Mouse (Mus musculus) heart, embryonic 15.5 days (tissue): Measurements from ENCODE around the gene Ate1. TPM values are rescaled to one million over a fixed set of nuclear protein-coding genes. Genes with fewer than 3 reads are reported as not detected.
A peak's percentile ranks its signal among the peaks of the same experiment; 100 is the strongest.

ENCODE experiments used
- ATAC-seq: fragments of 200-750 bp; cut with Nextera tagmentation; replicated peaks from 2 replicates; pipeline ENCODE4 v1.8.0; 2017; ENCODE audit warnings: low read depth, moderate TSS enrichment; ENCODE audit not compliant: insufficient number of reproducible peaks, insufficient read depth, low FRiP score
- H3K27ac ChIP-seq: fragments of 300-500 bp; sonication (generic); 2 replicates; pipeline ENCODE4 v1.5.1; 2015; ENCODE audit warnings: mild to moderate bottlenecking, inconsistent platforms
- H3K27me3 ChIP-seq: fragments of 300-500 bp; sonication (generic); 2 replicates; pipeline ENCODE4 v1.6.1; 2015; ENCODE audit warnings: inconsistent platforms
- H3K36me3 ChIP-seq: fragments of 300-500 bp; sonication (generic); 2 replicates; pipeline ENCODE4 v1.6.1; 2015; ENCODE audit warnings: mild to moderate bottlenecking, inconsistent platforms
- H3K4me1 ChIP-seq: fragments of 300-500 bp; sonication (generic); replicated peaks from 2 replicates; pipeline ENCODE4 v1.6.1; 2015; ENCODE audit warnings: inconsistent platforms
- H3K4me2 ChIP-seq: fragments of 300-500 bp; sonication (generic); 2 replicates; pipeline ENCODE4 v1.6.1; 2015; ENCODE audit warnings: inconsistent platforms, mild to moderate bottlenecking, moderate library complexity
- H3K4me3 ChIP-seq: fragments of 300-500 bp; sonication (generic); 2 replicates; pipeline ENCODE4 v1.5.1; 2015; ENCODE audit warnings: mild to moderate bottlenecking, inconsistent platforms
- H3K9ac ChIP-seq: fragments of 300-500 bp; sonication (generic); 2 replicates; pipeline ENCODE4 v1.6.1; 2015; ENCODE audit warnings: mild to moderate bottlenecking, inconsistent platforms
- H3K9me3 ChIP-seq: fragments of 300-500 bp; sonication (generic); replicated peaks from 2 replicates; pipeline ENCODE4 v1.6.1; 2016; ENCODE audit warnings: inconsistent platforms
- WGBS: fragments of 180-500 bp; shearing (Covaris S2); methylation state at CpG from one replicate; pipeline ENCODE4 v1.1.7; 2015; ENCODE audit warnings: mixed read lengths; 5-methylcytosine and 5-hydroxymethylcytosine counted together
- polyA plus RNA-seq: library from polyadenylated mRNA; unstranded; fragments of >200 nt; fragmentation: Nextera tagmentation; extraction: Ambion mirVana; gene quantifications from 2 replicates; pipeline ENCODE4 v1.2.1, GENCODE M21; 2015

The Ate1 gene
- polyA plus RNA-seq, 1 experiment from 2014 or later: 63.7 TPM

GRCm38 (mm10) chr7:130473881-130474280 is 46.3 kb downstream of the Ate1 start:
- no peak overlapping the region for H3K27ac ChIP-seq
- WGBS: 82% methylated on average over 3 of the region's 3 CpGs
- no peaks in the 10 kb centered on the region for H3K9me3 ChIP-seq
- H3K4me2 ChIP-seq: no peak overlapping the region
- H3K9ac ChIP-seq: no peak overlapping the region
- no peaks in the 10 kb centered on the region for H3K27me3 ChIP-seq
- no peak for ATAC-seq
- no peaks in the 10 kb centered on the region for H3K4me1 ChIP-seq
- H3K4me3 ChIP-seq: no peak overlapping the region
- H3K36me3 ChIP-seq: peaks cover 3% of the 10 kb centered on the region; the same call in 1 of the 2 replicates

GRCm38 (mm10) chr7:130472683-130473082 is 47.5 kb downstream of the Ate1 start:
- WGBS: 81% methylated on average over 6 of the region's 6 CpGs
- Histone ChIP-seq H3K9ac (no peak overlapping the region), H3K4me3 (no peak overlapping the region), H3K4me1 (no peaks in the 10 kb centered on the region), H3K9me3 (no peaks in the 10 kb centered on the region), H3K36me3 (peaks cover 3% of the 10 kb centered on the region; the same call in 1 of the 2 replicates), H3K27me3 (no peaks in the 10 kb centered on the region), H3K27ac (no peak overlapping the region), H3K4me2 (no peak overlapping the region)
- no peak for ATAC-seq

- Histone ChIP-seq H3K4me1 (no peaks in the 10 kb centered on the region), H3K4me3 (no peak overlapping the region), H3K27ac (no peak overlapping the region), H3K9me3 (no peaks in the 10 kb centered on the region), H3K36me3 (peaks cover 3% of the 10 kb centered on the region; the same call in 1 of the 2 replicates), H3K9ac (no peak overlapping the region), H3K4me2 (no peak overlapping the region), H3K27me3 (no peaks in the 10 kb centered on the region)
- ATAC-seq: no peak
- WGBS: 77% methylated on average over 6 of the region's 6 CpGs
Observed at GRCm38 (mm10) chr7:130471045-130471444, 49.1 kb downstream of the Ate1 start.

- H3K9ac ChIP-seq: no peak overlapping the region
- ATAC-seq: no peak
- no peak overlapping the region for H3K27ac ChIP-seq
- no peak overlapping the region for H3K4me2 ChIP-seq
- H3K4me1 ChIP-seq: peaks cover 10% of the 10 kb centered on the region
- H3K4me3 ChIP-seq: no peak overlapping the region
- WGBS: 78% methylated on average over 4 of the region's 4 CpGs
- H3K27me3 ChIP-seq: no peaks in the 10 kb centered on the region
- peaks cover 22% of the 10 kb centered on the region for H3K36me3 ChIP-seq
- H3K9me3 ChIP-seq: no peaks in the 10 kb centered on the region
Observed at GRCm38 (mm10) chr7:130455587-130456246, 64.5 kb downstream of the Ate1 start.

GRCm38 (mm10) chr7:130454226-130454625 is 65.9 kb downstream of the Ate1 start:
- peaks cover 10% of the 10 kb centered on the region for H3K4me1 ChIP-seq
- ATAC-seq: no peak
- no peak overlapping the region for H3K27ac ChIP-seq
- H3K9me3 ChIP-seq: no peaks in the 10 kb centered on the region
- H3K9ac ChIP-seq: no peak overlapping the region
- WGBS: 61% methylated on average over 3 of the region's 3 CpGs
- H3K36me3 ChIP-seq: peaks cover 17% of the 10 kb centered on the region; the same call in 1 of the 2 replicates
- no peak overlapping the region for H3K4me2 ChIP-seq
- H3K27me3 ChIP-seq: no peaks in the 10 kb centered on the region
- H3K4me3 ChIP-seq: no peak overlapping the region

GRCm38 (mm10) chr7:130435776-130436175 is 84.4 kb downstream of the Ate1 start:
- H3K36me3 ChIP-seq: no peaks in the 10 kb centered on the region
- no peak overlapping the region for H3K9ac ChIP-seq
- no peak overlapping the region for H3K27ac ChIP-seq
- ATAC-seq: no peak
- H3K9me3 ChIP-seq: no peaks in the 10 kb centered on the region
- no peaks in the 10 kb centered on the region for H3K4me1 ChIP-seq
- H3K27me3 ChIP-seq: no peaks in the 10 kb centered on the region
- no peak overlapping the region for H3K4me2 ChIP-seq
- H3K4me3 ChIP-seq: no peak overlapping the region
- 92% methylated on average over 5 of the region's 5 CpGs for WGBS

- Histone ChIP-seq H3K27ac (no peak overlapping the region), H3K4me3 (no peak overlapping the region), H3K4me1 (no peaks in the 10 kb centered on the region), H3K9ac (no peak overlapping the region), H3K27me3 (no peaks in the 10 kb centered on the region), H3K36me3 (no peaks in the 10 kb centered on the region), H3K4me2 (no peak overlapping the region), H3K9me3 (no peaks in the 10 kb centered on the region)
- ATAC-seq: no peak
- 84% methylated on average over 2 of the region's 2 CpGs for WGBS
Observed at GRCm38 (mm10) chr7:130432141-130432540, 88.0 kb downstream of the Ate1 start.

GRCm38 (mm10) chr7:130426586-130426985 is 93.6 kb downstream of the Ate1 start:
- no peak for ATAC-seq
- Histone ChIP-seq H3K4me1 (peaks cover 6% of the 10 kb centered on the region), H3K36me3 (no peaks in the 10 kb centered on the region), H3K9ac (no peak overlapping the region), H3K9me3 (no peaks in the 10 kb centered on the region), H3K27me3 (no peaks in the 10 kb centered on the region), H3K27ac (no peak overlapping the region), H3K4me3 (no peak overlapping the region), H3K4me2 (no peak overlapping the region)
- WGBS: 13% methylated on average over 5 of the region's 5 CpGs

GRCm38 (mm10) chr7:130425991-130426390 is 94.2 kb downstream of the Ate1 start:
- H3K9me3 ChIP-seq: no peaks in the 10 kb centered on the region
- 70% methylated on average over 2 of the region's 2 CpGs for WGBS
- H3K27ac ChIP-seq: no peak overlapping the region
- H3K27me3 ChIP-seq: no peaks in the 10 kb centered on the region
- H3K4me1 ChIP-seq: peaks cover 6% of the 10 kb centered on the region
- H3K4me2 ChIP-seq: no peak overlapping the region
- no peak for ATAC-seq
- no peaks in the 10 kb centered on the region for H3K36me3 ChIP-seq
- H3K4me3 ChIP-seq: no peak overlapping the region
- H3K9ac ChIP-seq: no peak overlapping the region

- ATAC-seq: no peak
- Histone ChIP-seq H3K27me3 (no peaks in the 10 kb centered on the region), H3K27ac (peak overlapping the region; percentile 29; the same call in 1 of the 2 replicates), H3K4me1 (no peaks in the 10 kb centered on the region; the same call in 1 of the 2 replicates), H3K36me3 (0 out of 2 replicates have a peak, but pooled peaks cover 4% of the 10 kb centered on the region), H3K4me2 (no peak overlapping the region), H3K9ac (no peak overlapping the region), H3K9me3 (no peaks in the 10 kb centered on the region), H3K4me3 (no peak overlapping the region)
- 65% methylated on average over 1 of the region's 1 CpGs for WGBS
Observed at GRCm38 (mm10) chr7:130419961-130420360, 100.2 kb downstream of the Ate1 start.

- peak; percentile 55 for ATAC-seq
- H3K4me3 ChIP-seq: no peak overlapping the region
- 0 out of 2 replicates have a peak overlapping the region, but pooled peaks have one; percentile 0 for H3K4me2 ChIP-seq
- no peaks in the 10 kb centered on the region for H3K36me3 ChIP-seq
- no peaks in the 10 kb centered on the region for H3K27me3 ChIP-seq
- H3K4me1 ChIP-seq: peaks cover 17% of the 10 kb centered on the region
- H3K9me3 ChIP-seq: no peaks in the 10 kb centered on the region
- no peak overlapping the region for H3K9ac ChIP-seq
- 34% methylated on average over 10 of the region's 10 CpGs for WGBS
- H3K27ac ChIP-seq: peak overlapping the region; percentile 8; the same call in 1 of the 2 replicates
Observed at GRCm38 (mm10) chr7:130407622-130408021, 112.5 kb downstream of the Ate1 start.

GRCm38 (mm10) chr7:130403346-130403745 is 116.8 kb downstream of the Ate1 start:
- H3K36me3 ChIP-seq: no peaks in the 10 kb centered on the region
- no peak overlapping the region for H3K4me3 ChIP-seq
- peaks cover 13% of the 10 kb centered on the region; the same call in 1 of the 2 replicates for H3K4me1 ChIP-seq
- 58% methylated on average over 2 of the region's 2 CpGs for WGBS
- no peak overlapping the region for H3K4me2 ChIP-seq
- no peaks in the 10 kb centered on the region for H3K27me3 ChIP-seq
- no peak for ATAC-seq
- H3K27ac ChIP-seq: no peak overlapping the region
- no peaks in the 10 kb centered on the region for H3K9me3 ChIP-seq
- no peak overlapping the region for H3K9ac ChIP-seq
